Mouse (Mus musculus) forelimb bud, embryonic 11.5 days (tissue): ENCODE data around the gene Pltp.

Source experiments
- DNase-seq: peaks from one replicate; pipeline ENCODE4 v3.0.0-alpha.2; 2012; ENCODE audit warnings: low read depth, low spot score

Gene Pltp

GRCm38 (mm10) chr2:164845782-164846181 is 11.7 kb downstream of the Pltp start:
- DNase-seq: no peak

DNA sequence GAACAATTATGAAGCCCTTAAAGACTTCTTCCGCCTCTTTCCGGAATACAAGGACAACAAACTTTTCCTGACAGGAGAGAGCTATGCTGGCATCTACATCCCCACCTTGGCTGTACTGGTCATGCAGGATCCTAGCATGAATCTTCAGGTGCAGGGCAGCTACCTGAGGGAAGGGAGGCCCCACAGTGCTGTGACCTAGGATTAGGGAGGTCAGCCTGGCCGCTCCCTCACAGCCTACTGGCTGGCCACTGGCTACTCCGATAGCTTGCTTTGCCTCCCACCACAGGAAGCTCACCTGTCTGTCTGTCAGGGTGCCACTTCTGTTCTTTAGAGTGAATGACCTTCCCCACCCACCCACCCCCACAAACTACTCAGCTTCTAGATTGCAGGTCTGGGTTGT is 22.3 kb downstream of the Pltp start:
- DNase-seq: no peak

GRCm38 (mm10) chr2:164834531-164834930 is 23.0 kb downstream of the Pltp start:
- DNase-seq: no peak

DNA sequence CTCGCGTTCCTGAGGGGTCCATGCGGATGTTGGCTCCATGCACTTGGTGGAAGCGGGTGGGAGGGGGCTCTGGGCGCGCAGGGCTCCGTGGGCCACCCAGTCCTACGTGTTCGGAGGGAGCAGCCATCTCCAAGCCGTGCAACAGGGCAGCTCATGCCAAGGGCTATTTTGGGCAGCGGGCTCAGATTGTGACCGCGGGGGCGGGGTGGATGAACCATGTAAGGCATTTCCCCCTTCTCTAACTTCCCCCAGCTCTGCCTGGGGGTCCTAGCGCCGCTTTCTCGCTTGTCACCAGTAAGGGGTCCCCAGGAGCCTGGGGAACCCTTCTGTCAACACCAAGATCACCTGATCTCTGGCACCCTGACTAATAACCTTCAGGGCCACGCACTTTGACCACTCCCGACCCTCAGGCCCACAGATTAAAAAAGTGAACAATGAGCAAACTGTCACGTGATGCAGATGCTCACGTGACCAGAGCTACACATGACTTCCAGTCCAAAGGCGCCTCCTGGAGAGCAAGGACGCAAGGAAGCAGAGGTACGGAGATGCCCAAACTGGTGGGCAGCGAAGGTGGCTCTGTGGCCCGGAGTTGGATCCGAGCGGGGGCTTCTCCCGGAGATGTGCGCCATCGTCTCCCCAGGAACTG is 24.1 kb downstream of the Pltp start, which contains the start of gene Neurl2:
Gene Neurl2 (minus strand): TSS at position 143 of the 646 bp plus-strand sequence.
- peak; percentile 100 for DNase-seq

- peak; percentile 63 for DNase-seq
Measured at GRCm38 (mm10) chr2:164832748-164833301, 24.7 kb downstream of the Pltp start, which contains the start of gene Ctsa. TSS of gene Ctsa (plus strand) at chr2:164832873.

DNA sequence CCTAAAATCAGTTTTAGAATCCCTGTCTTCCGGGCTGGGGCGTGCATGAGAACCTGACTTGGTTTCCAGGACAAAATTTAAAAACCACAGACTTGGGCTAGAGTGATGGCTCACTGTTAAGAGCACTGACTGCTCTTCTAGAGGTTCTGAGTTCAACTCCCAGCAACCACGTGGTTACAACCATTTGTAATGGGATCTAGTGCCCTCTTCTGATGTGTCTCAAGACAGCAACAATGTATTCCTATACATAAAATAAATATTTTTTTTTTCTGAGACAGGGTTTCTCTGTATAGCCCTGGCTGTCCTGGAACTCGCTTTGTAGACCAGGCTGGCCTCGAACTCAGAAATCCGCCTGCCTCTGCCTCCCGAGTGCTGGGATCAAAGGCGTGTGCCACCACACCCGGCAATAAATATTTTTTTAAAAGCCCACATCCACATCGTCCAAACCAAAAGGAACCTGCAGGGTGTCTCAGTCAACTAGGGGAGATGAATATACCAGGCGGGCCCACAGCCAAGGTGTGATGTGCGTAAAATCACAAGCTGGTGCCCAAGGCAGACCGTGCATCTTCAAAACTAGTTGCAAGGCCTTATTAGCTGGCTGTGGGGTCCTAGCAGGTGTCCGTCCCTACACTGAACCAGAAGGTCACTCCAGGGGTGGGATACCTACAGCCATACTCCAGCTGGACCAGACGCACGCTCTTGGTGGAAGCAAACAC is 25.3 kb downstream of the Pltp start:
- no peak for DNase-seq

- no peak for DNase-seq
Measured at GRCm38 (mm10) chr2:164831029-164831428, 26.5 kb downstream of the Pltp start.

DNA sequence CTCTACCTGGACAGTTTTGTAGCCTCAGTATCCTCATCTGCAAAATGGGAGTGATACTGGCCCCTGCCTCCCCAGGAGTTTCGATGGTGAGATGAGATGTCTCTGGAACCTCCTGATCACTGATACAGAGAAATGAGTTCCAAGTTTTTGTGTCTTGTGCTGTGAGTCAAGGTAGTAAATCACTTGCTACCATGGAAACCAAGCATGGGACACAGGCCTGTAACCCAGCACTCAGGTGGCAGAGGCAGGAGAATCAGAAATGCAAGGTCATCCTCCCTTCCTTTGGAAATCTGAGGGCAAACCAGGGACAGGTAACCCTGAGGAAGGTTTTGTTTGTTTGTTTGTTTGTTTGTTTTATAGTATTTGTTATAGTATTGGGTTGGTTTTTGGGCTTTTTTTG is 28.4 kb downstream of the Pltp start:
- DNase-seq: no peak

DNA sequence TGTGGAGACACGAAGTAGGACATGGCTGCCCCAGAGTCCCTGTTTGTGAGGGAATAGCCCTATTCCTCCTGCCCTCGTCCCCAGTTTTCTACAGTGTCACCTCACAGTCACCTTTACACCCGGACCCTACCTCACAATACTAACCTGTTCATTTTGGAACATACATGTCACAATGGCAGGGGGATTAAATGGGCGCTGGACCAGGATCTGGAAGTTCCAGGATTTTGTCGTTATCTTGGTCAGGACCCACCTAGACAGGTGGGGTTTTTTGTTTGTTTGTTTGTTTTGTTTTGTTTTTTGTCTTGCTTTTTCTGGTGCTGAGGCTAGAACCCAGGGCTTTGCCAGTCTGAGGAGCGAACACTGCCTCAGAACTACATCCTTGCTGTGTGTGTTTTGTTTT is 29.1 kb downstream of the Pltp start, which contains the start of gene Spata25:
Gene Spata25 (minus strand): TSS at position 101 of the 400 bp plus-strand sequence.
- no peak for DNase-seq

GRCm38 (mm10) chr2:164827146-164827850 is 30.2 kb downstream of the Pltp start:
- no peak for DNase-seq

DNA sequence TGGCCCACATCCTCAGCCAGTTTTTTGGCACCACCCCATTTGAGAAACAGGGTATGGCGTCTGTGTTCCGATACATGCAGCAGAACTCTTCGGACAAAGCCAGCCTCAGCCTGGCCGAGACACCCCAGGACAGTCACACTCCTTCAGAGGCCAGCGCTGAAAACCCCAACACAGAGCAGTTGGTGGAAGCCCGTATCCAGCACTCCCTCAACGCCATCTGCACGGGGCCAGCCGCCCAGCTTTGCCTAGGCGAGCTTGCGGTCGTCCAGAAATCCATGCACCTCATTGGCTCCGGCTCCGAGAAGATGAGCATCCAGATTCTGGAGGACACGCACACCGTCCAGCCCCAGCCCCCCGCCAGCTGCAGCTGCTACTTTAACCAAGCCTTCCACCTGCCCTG is 32.0 kb downstream of the Pltp start:
- no peak for DNase-seq

GRCm38 (mm10) chr2:164823969-164824368 is 33.5 kb downstream of the Pltp start:
- no peak for DNase-seq

DNA sequence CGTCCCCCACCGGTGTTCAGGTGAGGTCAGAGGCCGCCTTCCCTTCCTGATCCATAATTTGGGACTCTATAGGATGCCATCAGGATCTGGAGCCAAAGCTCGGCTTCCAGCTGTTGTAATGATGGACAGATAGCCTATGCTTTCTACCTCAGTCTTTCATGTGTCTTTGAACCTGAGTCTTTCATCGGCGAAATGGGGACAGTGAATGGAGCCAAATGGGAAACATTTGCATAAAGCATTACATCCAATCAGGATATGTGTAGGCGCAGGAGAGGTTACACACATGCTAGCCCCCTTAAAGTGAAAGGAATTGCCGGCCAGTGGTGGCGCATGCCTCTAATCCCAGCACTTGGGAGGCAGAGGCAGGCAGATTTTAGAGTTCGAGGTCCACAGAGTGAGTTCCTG is 34.3 kb downstream of the Pltp start:
- DNase-seq: peak; percentile 49

- peak; percentile 98 for DNase-seq
Measured at GRCm38 (mm10) chr2:164822636-164823165, 34.8 kb downstream of the Pltp start, which contains the start of gene Zswim1. TSS of gene Zswim1 (plus strand) at chr2:164822686.

DNA sequence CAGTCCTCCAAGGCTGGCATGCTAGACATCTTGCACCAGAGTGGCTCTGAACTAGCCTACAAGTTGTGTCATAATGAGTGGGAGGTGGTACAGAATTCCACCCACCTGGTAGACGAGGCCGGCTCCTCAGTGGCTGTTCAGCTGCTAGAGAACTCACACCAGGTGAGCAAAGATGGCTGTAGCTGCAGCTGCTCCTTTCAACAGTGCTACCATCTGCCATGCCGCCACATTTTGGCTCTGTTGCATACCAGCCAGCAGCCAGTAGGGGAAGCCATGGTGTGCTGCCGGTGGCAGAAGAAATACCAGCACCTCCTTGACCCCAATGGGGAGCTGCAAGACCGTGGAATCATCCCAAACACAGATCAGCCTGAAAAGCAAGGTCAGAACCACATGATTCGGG is 36.5 kb downstream of the Pltp start:
- no peak for DNase-seq

DNA sequence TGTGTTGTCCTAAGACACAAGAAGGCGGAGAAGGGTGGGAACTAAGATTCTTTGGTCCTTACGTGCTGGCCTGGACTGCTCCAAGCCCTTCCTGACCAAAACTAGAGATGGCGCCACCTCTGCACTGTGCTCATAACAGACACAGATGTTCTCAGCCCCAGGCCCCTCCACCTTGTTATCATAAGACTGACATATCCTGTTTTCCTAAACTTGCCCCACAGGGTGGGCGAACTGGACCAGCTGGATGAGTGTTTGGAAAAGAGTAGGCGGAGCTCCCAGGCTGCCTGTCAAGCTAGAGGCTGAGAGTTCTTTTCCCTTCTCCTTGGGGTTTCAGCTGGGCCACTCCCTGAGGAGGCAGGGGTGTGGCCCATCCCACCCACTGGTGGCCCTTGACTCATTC is 39.8 kb downstream of the Pltp start:
- no peak for DNase-seq

- DNase-seq: no peak
Measured at GRCm38 (mm10) chr2:164817206-164817605, 40.3 kb downstream of the Pltp start.

GRCm38 (mm10) chr2:164815821-164816220 is 41.7 kb downstream of the Pltp start:
- no peak for DNase-seq

DNA sequence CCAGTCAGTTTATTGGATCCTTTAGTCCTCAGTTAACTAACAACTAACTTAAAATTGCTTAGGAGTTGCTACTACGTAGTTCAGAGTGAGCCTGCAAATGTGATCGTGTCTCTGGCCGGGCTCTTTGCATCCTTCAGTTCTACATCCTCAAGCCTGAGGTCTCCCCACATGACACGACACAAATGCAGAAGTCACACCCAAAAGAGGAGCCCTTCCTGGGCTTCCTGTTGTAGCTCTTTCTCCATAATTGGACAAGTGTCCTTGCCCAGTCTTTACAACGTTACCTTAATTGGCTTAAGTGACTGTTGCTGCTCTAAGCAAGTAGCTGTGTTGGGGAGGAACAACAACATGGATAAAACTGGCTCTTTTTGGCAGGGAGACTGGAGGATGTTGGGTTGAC is 42.2 kb downstream of the Pltp start:
- DNase-seq: no peak

- DNase-seq: no peak
Measured at GRCm38 (mm10) chr2:164813557-164813956, 44.0 kb downstream of the Pltp start.

DNA sequence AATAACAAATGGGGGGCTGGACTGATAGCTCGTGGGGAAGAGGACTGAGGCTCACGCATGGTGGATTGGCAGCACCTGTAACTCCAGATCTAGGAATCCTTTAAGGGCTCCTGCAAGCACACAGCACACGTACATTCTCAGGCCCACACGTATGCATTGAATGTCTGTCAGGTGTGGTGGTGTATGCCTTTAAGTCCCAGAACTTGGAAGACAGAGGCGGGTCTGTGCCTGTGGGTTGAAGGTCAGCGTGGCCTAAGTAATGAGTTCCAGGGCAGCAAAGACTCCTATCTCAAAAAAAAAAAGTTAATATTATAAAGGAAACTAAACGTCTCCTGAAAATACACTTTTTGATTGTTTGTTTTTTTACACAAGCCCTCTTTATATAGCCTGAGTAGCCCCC is 50.9 kb downstream of the Pltp start:
- no peak for DNase-seq

DNA sequence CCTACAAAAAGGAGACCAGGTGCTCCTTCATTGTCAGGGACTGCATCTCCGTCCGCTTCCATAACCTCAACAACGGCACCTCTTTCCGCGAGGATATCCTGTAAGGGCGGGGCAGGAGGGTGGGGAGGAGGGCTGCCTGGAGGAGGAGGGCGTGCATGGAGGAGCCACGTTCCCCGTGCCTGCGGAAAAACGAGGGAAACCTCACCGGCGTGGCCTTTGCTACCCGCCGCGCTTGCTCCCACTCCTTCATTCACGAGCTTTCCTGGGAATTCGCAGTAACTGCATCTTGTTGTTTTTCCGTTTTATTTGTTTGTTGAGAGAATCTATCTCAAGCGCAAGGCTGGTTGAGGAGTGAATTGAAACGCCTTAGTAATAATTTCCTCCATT is 52.2 kb downstream of the Pltp start:
- no peak for DNase-seq
